Mouse (Mus musculus) embryo, embryonic 11 days (tissue): Measurements from ENCODE around the gene Cmtm6.

Experiments
- DNase-seq: peaks from one replicate; pipeline ENCODE4 v3.0.0-alpha.2; 2015

Gene Cmtm6

DNA sequence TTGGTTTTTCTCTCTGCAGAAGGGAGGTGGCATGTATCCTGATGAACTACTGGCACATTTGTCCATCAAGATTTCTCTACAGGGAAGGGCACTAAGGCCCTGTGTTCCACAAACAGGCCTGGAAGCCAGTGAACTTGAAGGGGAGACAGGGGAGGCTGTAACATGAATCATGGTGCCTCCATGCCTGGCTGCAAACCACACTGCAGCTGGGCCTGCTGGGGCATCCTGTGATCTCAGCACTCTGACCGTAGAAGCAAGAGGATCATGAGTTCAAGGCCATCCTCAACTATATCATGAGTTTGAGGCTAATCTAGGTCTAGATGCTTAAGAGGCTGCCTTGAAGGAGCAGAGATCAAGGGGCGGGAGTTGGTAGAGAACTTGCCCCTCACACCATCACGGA lies 45.4 kb downstream of the Cmtm6 start:
- DNase-seq = no peak

DNA sequence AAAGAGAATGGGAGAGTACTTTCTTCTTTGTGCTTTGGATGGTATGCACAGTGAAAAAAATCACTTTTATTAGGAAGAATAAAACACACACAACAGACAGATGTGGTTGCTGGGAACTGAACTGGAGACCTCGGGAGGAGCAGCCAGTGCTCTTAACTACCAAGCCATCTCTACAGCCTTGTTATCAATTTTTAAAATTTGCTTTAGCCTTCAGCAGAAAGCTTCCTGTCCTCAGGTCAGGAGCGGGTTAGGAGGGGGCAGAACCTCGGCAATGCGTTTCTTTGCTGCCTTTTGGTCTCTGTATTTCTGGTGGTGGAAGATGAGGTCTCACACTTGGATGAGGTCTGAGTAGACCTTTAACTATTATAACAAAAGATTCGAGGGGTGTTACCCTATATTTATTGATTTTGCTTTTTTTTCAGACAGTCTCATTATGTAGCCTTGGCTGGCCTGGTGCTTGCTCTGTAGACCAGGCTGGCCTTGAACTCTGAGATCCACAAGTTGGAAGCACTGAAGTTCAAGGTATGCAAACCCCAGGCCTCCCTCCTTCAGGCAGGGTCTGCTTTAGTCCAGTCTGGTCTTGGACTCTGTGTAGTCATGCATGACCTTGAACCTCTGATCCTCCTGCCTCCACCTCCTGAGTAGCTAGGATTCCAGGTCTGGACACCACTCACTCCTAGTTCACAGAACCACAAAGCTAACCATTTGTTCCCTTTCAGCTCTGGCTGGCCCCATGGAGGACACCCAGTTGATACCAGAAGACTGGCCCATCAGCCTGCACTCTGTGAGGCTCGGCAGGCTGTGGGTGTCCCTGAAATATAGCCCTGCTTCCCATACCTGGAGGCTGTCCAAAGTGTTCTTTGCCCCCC lies 46.5 kb downstream of the Cmtm6 start:
- no peak for DNase-seq

GRCm38 (mm10) chr9:114778047-114778390 lies 47.1 kb downstream of the Cmtm6 start:
- no peak for DNase-seq

- DNase-seq = no peak
These were observed 48.0 kb downstream of the Cmtm6 start for GRCm38 (mm10) chr9:114778877-114779276.

DNA sequence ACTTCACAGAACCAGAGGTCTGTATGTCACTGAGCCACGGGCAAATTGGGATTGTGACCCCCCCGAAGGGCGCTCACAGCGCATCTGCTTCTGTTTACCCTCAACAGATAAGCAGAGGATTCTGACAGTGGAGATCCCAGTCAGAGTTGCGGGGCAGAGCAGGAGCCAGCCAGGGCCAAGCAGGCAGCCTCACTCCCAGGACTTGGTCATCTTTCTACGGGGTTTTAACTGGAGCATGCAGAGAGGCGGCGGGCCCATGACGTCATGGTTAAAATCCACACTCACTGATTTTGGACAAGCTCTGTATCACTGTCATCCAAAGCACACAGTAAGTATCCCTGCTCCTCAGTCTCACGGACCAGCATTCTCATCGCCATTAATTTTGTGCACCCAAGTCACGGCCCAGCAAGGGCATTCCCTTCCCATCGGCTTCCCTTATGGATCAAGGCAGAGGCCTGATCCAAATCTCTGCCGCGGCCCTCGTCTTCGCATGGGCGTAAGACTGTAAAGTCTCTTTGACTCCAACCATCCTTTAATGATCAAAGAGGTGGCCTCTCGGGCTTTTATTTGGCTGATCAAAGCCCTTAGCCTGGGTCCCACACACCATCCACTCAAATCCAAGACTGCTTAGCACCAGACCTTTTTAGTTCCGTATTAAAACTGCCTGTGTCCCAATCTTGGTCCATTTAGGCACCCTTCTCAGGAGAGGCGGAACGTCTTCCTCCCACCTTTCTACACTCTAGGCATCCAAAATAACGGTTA lies 49.2 kb downstream of the Cmtm6 start:
- peak; percentile 37 for DNase-seq

DNA sequence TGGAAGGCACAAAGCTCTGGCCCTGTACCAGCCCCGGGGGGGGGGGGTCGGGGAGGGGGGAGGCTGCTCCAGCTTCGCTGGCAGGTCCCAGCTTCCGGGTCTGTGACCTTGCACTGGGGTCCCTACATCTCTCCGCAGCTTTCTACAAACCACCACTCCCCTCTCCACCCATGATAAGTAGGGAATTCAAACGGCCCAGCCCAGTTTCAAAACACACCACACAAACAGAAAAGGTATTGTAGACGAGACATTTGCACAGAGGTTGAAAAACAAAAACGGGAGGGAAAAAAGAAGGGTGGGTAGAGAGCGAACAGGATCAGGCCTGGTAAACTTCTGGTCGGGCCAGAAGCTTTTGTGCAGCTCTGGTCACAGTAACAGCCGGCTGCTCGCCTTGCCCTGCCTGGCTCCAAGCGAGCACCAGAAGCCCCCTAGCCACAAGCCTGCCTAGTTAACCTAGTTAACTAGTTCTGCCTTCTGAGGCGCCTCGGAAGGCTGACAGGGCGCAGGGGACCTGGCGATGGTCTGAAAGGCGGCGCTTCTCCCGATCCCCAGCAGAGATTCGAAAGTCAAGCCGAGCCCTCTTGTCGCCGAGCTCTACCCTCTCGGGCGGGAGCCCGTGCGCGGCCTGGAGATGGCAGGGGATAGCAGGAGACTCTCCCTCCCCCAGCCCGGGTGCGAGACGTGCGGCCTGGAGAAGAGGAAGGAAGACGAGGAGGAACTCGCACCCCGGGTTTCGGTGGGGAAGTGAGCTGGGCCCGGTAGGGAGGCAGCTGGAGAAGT lies 50.0 kb downstream of the Cmtm6 start:
- DNase-seq = peak; percentile 72

DNA sequence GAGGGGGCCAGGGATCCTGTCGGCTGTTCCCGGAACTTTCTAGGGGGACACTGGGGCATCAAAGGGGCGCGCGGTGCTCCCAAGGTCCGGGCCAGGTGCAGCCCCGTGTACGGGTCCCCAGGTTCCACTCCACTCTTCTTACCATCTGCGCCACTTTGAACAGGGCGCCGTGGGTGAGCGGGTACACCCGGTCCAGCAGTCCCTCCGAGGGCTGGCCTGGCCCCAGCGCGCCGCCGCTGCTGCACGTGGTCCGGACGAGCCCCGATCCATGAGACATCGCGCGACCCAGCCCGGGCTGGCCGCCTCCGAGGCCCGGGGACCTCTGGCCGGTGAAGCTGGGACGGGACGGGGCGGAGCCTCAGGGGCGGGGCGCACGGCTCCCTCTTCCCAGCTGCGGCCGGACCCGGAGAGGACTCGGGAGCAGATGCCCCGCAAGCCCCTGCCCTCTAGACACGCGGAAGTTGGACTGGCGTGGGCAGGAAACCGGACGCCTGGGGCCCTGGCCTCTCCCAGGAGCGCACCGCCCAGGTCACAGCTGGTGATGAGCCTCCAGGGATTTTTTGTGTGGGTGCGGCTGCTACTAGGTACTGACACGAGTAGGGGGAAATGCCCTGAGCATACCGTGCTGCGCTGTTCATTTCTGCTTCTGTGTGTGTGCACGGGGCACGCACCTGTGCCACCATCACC lies 50.8 kb downstream of the Cmtm6 start, which contains the start of gene Cmtm7:
Gene Cmtm7 (minus strand): TSS at position 331 of the 687 bp plus-strand sequence.
- peak; percentile 89 for DNase-seq

DNA sequence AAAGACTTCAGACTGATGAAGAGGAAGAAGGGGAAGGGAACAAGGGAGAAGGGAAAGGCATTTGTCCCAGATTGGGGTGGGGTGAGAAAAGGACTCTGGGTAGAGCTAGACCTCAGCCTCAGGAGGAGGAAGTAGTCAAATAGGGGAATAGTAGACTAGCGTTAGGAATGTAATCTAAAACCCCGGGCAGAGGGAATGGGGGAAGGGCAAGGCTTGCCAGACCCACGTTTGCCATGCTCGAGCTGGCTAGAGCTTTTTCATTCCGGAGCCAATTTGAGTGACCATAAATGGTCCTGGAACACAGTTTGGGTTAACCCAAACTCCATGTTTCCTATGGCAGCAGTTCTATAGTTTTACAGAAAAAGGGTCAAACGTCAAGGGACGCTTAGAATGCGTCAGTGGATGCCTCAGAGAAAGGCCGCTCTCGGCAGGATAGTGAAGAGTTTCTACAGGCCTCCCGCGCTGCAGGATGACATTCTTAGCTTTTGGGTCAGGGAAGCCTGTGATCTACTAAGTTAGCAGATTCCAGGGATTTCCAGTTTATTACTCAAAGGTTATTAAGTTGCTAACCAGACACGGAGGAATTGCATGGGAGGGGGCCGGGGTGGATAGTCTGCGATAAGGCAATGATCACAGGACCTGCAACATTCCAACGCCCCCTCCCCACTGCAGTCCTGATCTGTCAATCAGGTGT lies 54.7 kb downstream of the Cmtm6 start:
- peak; percentile 76 for DNase-seq

- no peak for DNase-seq
These were observed 56.2 kb downstream of the Cmtm6 start for GRCm38 (mm10) chr9:114787134-114787533.

DNA sequence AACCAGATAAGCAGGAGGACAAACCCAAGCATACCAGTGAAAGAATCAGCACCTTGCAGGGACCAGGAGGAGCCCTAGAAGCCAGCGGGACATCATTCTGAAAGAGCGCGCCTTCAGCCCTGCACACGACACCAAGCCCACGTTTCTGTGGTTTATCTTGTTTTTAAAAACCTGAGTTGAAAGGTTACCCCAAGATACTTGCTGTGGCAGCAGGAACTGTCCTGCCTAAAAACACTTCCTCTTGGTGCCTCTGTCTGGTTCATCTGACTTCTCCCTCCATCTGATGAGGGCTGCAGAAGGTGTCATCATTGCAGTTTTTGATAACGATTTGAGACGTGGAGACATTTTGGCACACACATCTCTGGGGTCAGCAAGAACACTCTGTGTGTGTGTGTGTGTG lies 56.8 kb downstream of the Cmtm6 start:
- DNase-seq = no peak

GRCm38 (mm10) chr9:114788697-114789096 lies 57.8 kb downstream of the Cmtm6 start:
- no peak for DNase-seq

DNA sequence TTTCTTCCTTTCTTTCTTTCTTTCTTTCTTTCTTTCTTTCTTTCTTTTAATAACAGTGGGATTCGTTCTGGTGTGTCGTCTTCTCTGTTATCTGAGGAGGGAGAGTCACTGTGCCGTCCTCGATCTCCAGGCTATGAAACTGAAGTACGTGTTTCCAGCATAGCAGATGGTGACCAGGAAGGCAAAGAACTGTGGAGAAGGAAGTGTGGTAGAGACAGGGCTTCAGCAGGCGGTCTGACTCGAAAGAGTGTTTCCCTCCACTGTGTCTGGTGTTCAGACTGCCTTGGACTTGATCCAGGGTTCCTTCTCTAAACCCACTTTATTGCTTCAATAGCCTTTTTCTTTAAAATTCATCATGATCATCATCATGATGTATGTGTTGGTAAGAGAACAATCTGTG lies 58.6 kb downstream of the Cmtm6 start:
- DNase-seq = no peak

DNA sequence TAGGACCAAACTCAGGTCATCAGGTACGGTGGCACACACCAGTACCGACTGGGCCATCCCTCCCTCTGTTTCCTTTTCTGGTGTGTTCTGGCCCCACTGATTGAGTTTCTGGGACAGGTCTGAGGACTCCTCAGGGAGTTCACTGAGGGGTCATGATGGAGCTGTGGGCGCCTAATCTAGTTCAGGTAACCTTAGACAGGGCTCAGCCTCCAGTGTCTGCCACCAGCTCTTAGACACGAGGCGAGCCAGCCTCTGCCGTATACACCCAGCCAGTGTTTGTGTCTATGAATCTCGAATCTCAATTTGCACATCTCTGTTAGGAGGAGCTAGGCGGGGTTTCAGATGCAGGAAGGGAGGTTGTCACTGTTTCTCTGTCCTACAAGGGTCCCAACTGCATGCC lies 59.1 kb downstream of the Cmtm6 start:
- no peak for DNase-seq

DNA sequence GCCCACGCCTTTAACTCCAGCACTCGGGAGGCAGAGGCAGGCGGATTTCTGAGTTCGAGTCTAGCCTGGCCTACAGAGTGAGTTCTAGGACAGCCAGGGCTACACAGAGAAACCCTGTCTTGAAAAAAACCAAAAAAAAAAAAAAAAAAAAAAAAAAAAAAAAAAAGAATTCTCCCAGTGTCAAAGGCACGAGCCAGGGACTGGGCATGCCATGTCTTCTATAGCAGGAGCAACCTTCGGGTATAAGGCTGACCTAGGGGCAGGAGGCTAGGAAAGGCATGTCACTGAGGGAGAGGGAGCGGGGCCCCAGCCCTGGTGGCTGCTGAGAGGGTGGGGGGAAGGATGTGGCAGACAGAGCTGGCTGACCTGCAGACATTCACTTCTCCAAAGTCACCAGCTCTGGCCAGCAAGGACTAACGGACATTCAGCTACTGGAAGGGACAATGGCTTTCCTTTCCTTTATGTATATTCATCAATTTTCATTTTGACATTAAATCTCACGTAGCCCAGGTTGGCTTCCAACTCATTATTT lies 62.9 kb downstream of the Cmtm6 start:
- DNase-seq = no peak

GRCm38 (mm10) chr9:114794491-114794890 lies 63.6 kb downstream of the Cmtm6 start:
- DNase-seq = no peak

- peak; percentile 56 for DNase-seq
These were observed 65.6 kb downstream of the Cmtm6 start for GRCm38 (mm10) chr9:114796473-114797050.

DNA sequence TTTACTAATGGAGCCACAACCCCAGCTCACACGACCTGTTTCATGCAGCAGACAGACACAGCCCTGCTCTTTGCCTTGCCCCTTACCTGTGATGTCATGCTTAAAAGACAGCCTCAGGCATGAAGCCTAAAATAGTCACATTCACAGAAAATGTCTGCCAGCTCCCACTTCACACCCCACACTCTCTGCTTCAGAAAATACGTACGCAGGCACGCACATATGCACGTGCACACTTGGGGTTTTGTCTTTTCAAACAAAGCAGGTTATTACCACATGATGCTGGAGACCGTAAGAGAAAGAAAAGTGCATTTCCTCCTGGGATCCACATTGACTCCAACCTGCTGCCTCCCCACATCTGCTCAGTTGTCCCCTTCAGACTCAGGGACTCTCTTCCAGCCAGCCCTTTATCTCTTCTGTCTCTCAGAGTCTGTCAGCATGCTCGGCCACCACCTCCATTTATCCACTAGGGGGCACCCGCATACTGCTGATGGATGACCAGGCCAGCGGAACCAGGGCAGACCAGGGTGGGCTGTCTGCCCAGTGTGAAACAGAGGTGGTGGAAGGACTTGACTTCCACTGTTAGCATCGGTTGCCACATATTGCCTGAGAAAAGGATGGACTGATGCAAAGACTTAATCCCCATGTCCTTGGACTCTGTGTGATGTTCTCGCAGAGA lies 66.6 kb downstream of the Cmtm6 start:
- peak; percentile 89 for DNase-seq

GRCm38 (mm10) chr9:114798845-114799244 lies 67.9 kb downstream of the Cmtm6 start:
- peak; percentile 53 for DNase-seq
